Mouse (Mus musculus) lung, postnatal 0 days (tissue): Measurements from ENCODE around the gene Itgav. TPM values are rescaled to one million over a fixed set of nuclear protein-coding genes. Genes with fewer than 3 reads are reported as not detected.

Source experiments
- ATAC-seq: fragments of 200-750 bp; cut with Nextera tagmentation; 2 replicates; pipeline ENCODE4 v1.8.0; 2017; ENCODE audit warnings: moderate library complexity
- DNase-seq: peaks from one replicate; pipeline ENCODE4 v3.0.0-alpha.2; 2016; ENCODE audit warnings: low spot score
- H3K27ac ChIP-seq: fragments of 300-500 bp; sonication (generic); 2 replicates; pipeline ENCODE4 v1.5.1; 2014; ENCODE audit warnings: antibody characterized with exemption, mild to moderate bottlenecking, low read length, mixed read lengths
- H3K27me3 ChIP-seq: fragments of 300-500 bp; sonication (generic); replicated peaks from 2 replicates; pipeline ENCODE4 v1.6.1; 2014; ENCODE audit warnings: low read length, mixed read lengths; ENCODE audit not compliant: insufficient read depth
- H3K36me3 ChIP-seq: fragments of 300-500 bp; sonication (generic); 2 replicates; pipeline ENCODE4 v1.6.1; 2014; ENCODE audit warnings: low read length, mixed read lengths; ENCODE audit not compliant: insufficient read depth
- H3K4me1 ChIP-seq: fragments of 300-500 bp; sonication (generic); 2 replicates; pipeline ENCODE4 v1.6.1; 2014; ENCODE audit warnings: antibody characterized with exemption, low read depth, low read length, mixed read lengths; ENCODE audit not compliant: insufficient read depth
- H3K4me2 ChIP-seq: fragments of 300-500 bp; sonication (generic); replicated peaks from 2 replicates; pipeline ENCODE4 v1.6.1; 2014; ENCODE audit warnings: low read depth, mild to moderate bottlenecking, low read length, moderate library complexity, mixed read lengths
- H3K4me3 ChIP-seq: fragments of 300-500 bp; sonication (generic); 2 replicates; pipeline ENCODE4 v1.5.1; 2014; ENCODE audit warnings: low read depth, low read length
- H3K9ac ChIP-seq: fragments of 300-500 bp; sonication (generic); replicated peaks from 2 replicates; pipeline ENCODE4 v1.6.1; 2014; ENCODE audit warnings: low read depth, mild to moderate bottlenecking
- H3K9me3 ChIP-seq: fragments of 300-500 bp; sonication (generic); 2 replicates; pipeline ENCODE4 v1.6.1; 2016; ENCODE audit warnings: low read length, mixed read lengths
- CTCF ChIP-seq: IDR thresholded peaks from 2 replicates; pipeline ENCODE4 v1.5.1; 2016; ENCODE audit warnings: antibody characterized with exemption, mild to moderate bottlenecking
- EP300 ChIP-seq: IDR thresholded peaks from 2 replicates; pipeline ENCODE4 v1.6.1; 2016; ENCODE audit warnings: antibody characterized with exemption, mild to moderate bottlenecking, control low read depth
- WGBS: fragments of 180-500 bp; shearing (Covaris S2); extraction: QIAGEN DNeasy Blood & Tissue Kit; methylation state at CpG from one replicate; pipeline ENCODE4 v1.1.7; 2014; 5-methylcytosine and 5-hydroxymethylcytosine counted together
- polyA plus RNA-seq: library from polyadenylated mRNA; unstranded; fragments of >200 nt; fragmentation: Nextera tagmentation; extraction: Ambion mirVana; gene quantifications from 2 replicates; pipeline ENCODE4 v1.2.1, GENCODE M21; 2015

The Itgav gene
- polyA plus RNA-seq, 1 experiment from 2014 or later = 90.8 TPM

DNA sequence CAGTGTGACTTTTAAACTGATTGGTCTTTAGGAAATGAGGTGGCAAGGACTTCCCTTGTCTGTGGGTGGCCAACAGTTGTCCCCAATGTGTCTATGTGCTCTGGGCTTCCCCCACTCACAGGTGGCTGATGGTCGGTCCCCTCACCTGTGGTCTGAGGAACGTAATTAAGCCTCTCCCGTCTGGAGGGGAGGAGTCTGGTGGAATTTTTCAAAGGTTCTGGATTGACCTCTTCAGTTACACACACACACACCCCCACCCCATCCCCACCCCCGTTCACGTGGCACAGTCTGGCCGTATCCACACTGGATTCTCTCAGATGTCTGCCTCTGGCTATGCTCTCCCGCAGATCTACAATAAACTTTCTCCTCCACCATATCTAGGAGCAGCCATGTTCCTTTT is 30.1 kb upstream of the Itgav start:
- no peak overlapping the region for H3K9ac ChIP-seq
- no peaks in the 10 kb centered on the region for H3K36me3 ChIP-seq
- no peak overlapping the region for H3K27ac ChIP-seq
- no peak for DNase-seq
- H3K9me3 ChIP-seq = no peaks in the 10 kb centered on the region
- no peaks in the 10 kb centered on the region for H3K27me3 ChIP-seq
- WGBS = 74% methylated on average over 7 of the region's 7 CpGs
- no peak overlapping the region for H3K4me3 ChIP-seq
- H3K4me1 ChIP-seq = no peaks in the 10 kb centered on the region
- no peak for ATAC-seq
- TF ChIP-seq CTCF (no peak), EP300 (no peak)
- no peak overlapping the region for H3K4me2 ChIP-seq

DNA sequence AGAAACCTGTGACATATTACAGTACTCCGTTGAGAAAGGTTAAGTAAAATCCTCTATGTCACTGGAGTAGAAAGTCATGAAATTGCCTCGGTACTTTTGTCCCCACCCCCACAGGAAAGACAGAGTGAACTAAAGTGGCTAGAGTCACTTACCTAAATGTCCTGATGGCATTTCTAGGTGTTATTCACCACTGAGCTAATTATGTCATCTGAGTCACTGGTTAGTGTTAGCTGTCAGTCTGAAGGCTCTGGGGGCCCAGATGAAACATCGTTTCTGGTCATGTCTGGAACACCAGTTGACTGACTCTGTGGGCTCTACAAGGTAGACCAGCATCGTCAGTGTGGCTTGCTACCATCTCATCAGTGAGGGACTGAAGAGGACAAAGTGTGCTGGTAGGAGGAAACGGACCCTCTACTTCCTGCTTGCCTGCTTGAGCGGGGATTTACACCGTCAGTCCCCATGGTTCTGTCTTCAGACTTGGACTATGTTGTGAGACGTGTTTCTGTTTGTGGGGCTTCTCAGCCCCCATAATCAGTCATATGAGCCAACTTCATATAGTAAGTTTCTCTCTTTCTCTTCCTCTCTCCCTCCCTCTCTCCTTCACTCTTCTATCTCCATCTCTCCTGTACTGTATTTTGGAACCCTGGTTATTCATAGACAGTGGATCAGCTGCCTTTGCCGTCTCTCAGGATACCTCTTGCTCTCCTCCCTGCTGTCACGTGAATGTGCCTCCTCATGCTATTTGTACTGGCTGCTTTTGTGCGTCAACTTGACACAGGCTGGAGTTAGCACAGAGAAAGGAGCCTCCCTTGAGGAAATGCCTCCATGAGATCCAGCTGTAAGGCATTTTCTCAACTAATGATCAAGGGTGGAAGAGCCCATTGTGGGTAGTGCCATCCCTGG is 28.6 kb upstream of the Itgav start:
- H3K27ac ChIP-seq = no peak overlapping the region
- no peaks in the 10 kb centered on the region for H3K36me3 ChIP-seq
- no peaks in the 10 kb centered on the region for H3K27me3 ChIP-seq
- no peak for DNase-seq
- TF ChIP-seq CTCF (no peak), EP300 (no peak)
- no peak overlapping the region for H3K4me2 ChIP-seq
- no peak overlapping the region for H3K9ac ChIP-seq
- H3K4me1 ChIP-seq = no peaks in the 10 kb centered on the region
- 76% methylated on average over 11 of the region's 11 CpGs for WGBS
- H3K4me3 ChIP-seq = no peak overlapping the region
- no peaks in the 10 kb centered on the region for H3K9me3 ChIP-seq
- no peak for ATAC-seq

DNA sequence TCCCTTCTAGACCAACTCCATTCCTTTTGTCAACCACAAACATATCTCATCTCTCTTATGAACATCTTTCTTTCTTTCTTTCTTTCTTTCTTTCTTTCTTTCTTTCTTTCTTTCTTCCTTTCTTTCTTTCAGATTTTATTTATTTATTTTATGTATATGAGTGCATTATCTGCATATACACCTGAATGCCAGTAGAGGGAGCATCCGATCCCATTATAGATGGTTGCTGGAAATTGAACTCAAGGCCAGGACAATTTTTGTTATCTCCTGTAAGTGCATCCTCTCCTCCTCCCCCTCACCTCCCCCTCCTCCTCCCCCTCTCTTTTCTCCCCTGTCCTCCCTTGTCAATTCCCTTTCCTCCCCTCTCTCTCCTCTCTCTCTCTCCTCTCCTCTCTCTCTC is 25.7 kb upstream of the Itgav start:
- WGBS = 69% methylated on average over 1 of the region's 1 CpGs
- no peak overlapping the region for H3K4me2 ChIP-seq
- peak; percentile 53 for TF ChIP-seq CTCF
- TF ChIP-seq EP300 = no peak

DNA sequence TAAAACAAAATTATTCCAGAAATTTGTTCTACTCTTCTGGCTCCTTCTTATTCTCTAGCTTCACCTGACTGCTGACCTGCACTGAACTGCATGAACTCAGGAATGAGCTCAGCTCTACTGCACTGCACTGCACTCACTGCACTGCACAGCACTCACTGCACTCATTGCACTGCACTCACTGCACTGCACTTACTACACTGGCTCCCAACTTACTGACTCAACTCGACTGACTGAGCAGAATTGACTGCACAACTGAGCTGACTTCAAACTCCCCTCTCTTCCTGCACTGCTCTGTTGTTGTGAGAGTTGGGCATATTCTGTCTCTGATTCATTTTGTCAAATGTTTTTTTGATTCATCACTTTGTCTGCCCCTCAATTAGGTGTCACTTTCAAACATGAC is 24.9 kb upstream of the Itgav start:
- no peak for DNase-seq
- 33% methylated on average over 1 of the region's 1 CpGs for WGBS
- no peak overlapping the region for H3K9ac ChIP-seq
- no peaks in the 10 kb centered on the region for H3K27me3 ChIP-seq
- H3K36me3 ChIP-seq = no peaks in the 10 kb centered on the region
- ATAC-seq = no peak
- no peak overlapping the region for H3K27ac ChIP-seq
- H3K4me3 ChIP-seq = no peak overlapping the region
- H3K9me3 ChIP-seq = no peaks in the 10 kb centered on the region
- peaks cover 6% of the 10 kb centered on the region; the same call in 1 of the 2 replicates for H3K4me1 ChIP-seq
- TF ChIP-seq EP300 (no peak), CTCF (no peak)
- H3K4me2 ChIP-seq = no peak overlapping the region

More for the DNA sequence above, 25.7 kb upstream of the Itgav start:
- Histone ChIP-seq H3K9me3 (no peaks in the 10 kb centered on the region), H3K27me3 (no peaks in the 10 kb centered on the region), H3K4me1 (peaks cover 6% of the 10 kb centered on the region; the same call in 1 of the 2 replicates), H3K27ac (no peak overlapping the region), H3K4me3 (no peak overlapping the region), H3K9ac (no peak overlapping the region), H3K36me3 (no peaks in the 10 kb centered on the region)
- no peak for ATAC-seq
- no peak for DNase-seq

DNA sequence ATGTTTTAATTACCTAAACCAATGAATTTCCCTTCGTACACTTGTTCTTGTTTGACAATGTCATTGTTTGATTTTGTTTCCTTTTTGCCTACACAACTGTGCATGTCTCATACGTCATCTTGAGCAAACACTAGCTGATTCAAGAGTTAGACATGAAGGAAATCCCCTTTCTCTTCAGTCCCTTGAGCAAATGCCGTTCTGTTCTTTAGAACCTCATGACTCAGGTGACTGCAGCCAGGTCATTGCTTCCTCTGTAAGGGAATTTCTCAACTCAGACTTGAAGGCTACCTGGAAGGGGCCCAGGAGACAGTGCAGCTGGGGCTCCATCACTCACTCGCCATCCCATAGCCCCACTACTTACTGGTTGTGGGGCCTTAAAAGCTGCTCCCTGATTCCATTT is 23.5 kb upstream of the Itgav start:
- Histone ChIP-seq H3K27me3 (no peaks in the 10 kb centered on the region), H3K27ac (no peak overlapping the region), H3K9ac (no peak overlapping the region), H3K4me1 (peaks cover 6% of the 10 kb centered on the region; the same call in 1 of the 2 replicates), H3K4me2 (no peak overlapping the region), H3K36me3 (no peaks in the 10 kb centered on the region), H3K4me3 (no peak overlapping the region), H3K9me3 (no peaks in the 10 kb centered on the region)
- ATAC-seq (peak; percentile 41), DNase-seq (peak; percentile 51)
- TF ChIP-seq CTCF (no peak), EP300 (no peak)
- WGBS = 44% methylated on average over 4 of the region's 4 CpGs

DNA sequence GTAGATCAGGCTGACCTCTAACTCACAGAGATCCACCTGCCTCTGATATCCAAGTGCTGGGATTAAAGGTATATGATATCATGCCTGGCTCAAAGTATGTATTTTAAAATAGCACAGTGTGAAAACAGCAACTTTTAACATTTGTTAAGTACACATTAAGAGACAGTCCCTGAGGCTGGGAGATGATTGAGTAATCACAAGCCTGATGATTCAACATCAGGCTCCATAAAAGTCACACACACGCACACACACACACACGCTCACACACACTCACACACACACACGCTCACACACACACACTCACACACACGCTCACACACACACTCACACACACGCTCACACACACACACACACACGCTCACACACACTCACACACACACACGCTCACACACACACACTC is 21.8 kb upstream of the Itgav start:
- 82% methylated on average over 7 of the region's 7 CpGs for WGBS
- Histone ChIP-seq H3K9ac (no peak overlapping the region), H3K4me3 (no peak overlapping the region), H3K36me3 (no peaks in the 10 kb centered on the region), H3K4me2 (no peak overlapping the region), H3K27me3 (no peaks in the 10 kb centered on the region), H3K27ac (no peak overlapping the region), H3K4me1 (peaks cover 6% of the 10 kb centered on the region; the same call in 1 of the 2 replicates), H3K9me3 (no peaks in the 10 kb centered on the region)
- DNase-seq (no peak), ATAC-seq (no peak)
- TF ChIP-seq EP300 = no peak
- no peak for TF ChIP-seq CTCF
